Mouse (Mus musculus): Measurements from ENCODE around the gene Rsph9. TPM values are rescaled to one million over a fixed set of nuclear protein-coding genes. Genes with fewer than 3 reads are reported as not detected.

Rsph9 gene
- total RNA-seq (2021), result 10 to 100 TPM; 27.4 to 28.5 TPM
- long read RNA-seq, experiment 1, transcript Rsph9-201 (5 exons, 966 nt), result major isoform, 11 of 14 reads
- long read RNA-seq, experiment 1, partial matches to known transcripts, result 0 of 14 reads
- long read RNA-seq, experiment 1, other reads (novel, unspliced or antisense), result 3 of 14 reads
- long read RNA-seq, experiment 2, transcript Rsph9-201 (5 exons, 966 nt), result major isoform, 20 of 30 reads
- long read RNA-seq, experiment 2, partial matches to known transcripts, result 3 of 30 reads
- long read RNA-seq, experiment 2, other reads (novel, unspliced or antisense), result 7 of 30 reads

DNA sequence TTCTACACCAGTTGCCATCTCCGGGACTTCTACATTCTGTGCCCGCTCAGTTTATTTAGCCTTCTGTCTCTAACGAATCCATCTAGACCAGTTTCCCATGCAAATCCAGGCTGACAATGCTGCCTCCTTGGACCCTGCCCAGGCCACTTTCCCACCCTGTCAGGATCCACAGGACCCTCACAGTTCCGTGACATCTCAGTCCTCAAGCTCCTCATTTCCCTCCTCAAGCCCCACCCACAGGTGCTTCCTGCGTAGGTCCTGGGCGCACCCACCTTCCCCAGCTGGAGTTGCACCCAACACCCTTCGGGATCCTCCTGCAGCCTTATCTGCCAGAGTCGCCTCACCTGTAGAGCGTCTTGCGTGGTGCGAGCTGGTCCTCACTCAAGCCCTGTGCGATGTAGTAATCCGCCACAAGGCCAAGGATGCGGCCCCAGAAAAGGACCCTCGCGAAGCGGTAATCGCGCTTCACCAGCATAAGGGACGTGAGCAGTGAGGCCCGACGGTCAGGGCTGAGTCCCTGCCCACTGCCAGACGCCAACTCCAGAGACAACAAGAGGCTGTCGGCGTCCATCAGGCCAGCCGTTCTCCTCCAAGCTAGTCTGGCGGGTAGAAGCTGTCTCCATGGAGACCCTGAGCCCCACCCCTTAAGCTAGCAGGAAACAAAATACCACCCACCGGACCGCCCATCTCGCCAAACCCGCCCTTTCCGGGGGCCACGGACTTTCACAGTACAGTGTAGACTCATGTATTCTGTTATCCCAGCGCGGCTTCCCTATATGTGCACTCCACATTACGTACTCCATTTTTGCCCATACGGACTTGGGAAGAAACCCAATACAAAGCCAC is at the start of gene Rsph9:
Gene Rsph9, minus strand, starts transcription at position 639 of the 846 bp plus-strand sequence.
- peak; percentile 65 to 86 for DNase-seq (ENCODE audit: low spot score in 2 of 2)

DNA sequence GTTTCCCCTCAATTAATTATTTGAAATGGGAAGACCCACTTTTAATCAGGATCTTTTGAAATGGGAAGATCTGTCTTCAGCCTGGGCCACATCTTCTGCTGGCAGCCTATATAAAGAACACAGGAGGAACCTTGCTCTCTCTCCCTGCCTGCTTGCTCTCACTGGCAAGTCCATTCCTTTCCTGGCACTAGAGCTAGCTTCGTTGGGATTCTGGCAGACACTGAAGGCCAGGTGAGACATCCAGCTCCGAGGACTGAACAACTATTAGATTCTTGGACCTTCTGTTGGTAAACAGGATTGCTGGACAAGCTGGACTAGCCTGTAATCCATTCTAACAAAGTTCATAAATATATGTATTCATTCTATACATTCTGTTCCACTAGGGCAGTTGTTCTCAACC is 44.8 kb upstream of the Rsph9 start:
- DNase-seq (ENCODE audit: low spot score in 2 of 2), result no peak

DNA sequence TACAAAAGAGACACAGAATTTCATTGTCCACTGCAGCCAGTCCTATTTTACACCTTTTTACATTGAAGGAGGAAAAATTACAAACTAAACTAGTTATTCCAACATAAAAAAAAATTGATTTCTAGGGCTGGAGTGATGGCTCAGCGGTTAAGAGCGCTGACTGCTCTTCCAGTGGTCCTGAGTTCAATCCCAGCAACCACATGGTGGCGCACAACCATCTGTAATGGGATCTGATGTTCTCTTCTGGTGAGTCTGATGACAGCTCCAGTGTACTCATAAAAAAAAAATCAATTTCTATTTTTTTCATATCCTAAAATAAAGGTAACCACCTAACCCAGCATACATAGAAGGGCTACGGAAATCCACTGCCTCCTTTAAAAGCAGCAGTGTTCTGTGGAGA is 38.3 kb upstream of the Rsph9 start:
- no peak for DNase-seq (ENCODE audit: low spot score in 2 of 2)

DNA sequence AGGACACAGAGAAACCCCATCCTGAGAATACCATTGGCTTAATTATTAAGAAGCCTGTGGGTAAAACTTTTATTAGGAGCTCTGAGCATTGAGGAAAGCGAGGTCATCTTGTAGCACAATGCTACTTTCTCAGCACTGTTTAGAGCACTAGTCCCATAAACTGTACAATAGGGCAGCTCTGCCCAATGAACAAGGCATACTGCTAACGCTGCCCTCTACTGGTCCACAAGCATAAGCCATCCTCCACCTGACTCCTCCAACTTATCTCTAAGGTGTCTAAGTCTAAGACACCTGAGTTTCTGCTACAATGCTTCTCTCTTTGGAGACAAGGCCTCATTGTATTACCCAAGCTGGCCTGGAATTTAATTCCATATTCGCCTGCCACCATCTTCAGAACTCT is 26.5 kb upstream of the Rsph9 start:
- no peak for DNase-seq (ENCODE audit: low spot score in 2 of 2)

DNA sequence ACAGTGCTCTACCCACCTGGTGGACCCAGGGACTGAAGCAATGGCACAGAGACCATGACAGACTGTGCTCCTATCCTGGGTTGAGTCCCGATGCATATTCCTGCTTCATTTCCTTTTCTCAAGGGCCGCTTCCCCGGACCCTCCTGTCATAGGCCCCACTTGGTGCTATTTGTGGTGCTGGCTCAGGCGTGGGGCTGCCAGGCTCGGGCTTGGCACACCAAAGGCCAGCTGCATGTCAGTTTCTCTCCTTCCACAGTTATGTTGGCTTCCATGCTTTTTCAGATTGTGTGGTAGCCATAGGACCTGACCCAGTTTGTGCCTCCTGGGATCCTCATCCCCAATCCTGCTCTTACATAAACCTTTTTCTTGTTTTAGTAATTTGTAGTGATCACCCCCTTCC is 24.8 kb upstream of the Rsph9 start:
- no peak for DNase-seq (ENCODE audit: low spot score in 2 of 2)

DNA sequence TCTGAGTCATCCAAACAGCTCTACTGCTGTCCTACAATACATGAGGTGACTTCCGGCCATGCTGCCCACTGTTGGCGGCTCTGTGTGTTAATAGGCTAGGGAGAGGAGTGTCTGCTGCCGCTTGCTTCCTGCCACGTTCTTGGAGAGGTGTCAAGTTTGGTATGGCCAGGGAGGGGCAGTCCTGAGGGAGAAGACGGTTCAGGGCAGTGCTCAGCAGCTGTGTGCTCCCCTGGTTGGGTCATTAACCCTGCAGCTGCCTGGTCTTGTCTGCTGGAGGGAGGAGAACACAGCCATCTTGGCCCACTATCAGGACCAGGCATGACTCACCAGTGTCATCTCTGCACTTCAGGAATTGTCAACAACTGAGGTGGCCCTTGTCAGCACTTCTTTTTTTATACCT is 24.3 kb upstream of the Rsph9 start:
- DNase-seq (ENCODE audit: low spot score in 2 of 2), result no peak

DNA sequence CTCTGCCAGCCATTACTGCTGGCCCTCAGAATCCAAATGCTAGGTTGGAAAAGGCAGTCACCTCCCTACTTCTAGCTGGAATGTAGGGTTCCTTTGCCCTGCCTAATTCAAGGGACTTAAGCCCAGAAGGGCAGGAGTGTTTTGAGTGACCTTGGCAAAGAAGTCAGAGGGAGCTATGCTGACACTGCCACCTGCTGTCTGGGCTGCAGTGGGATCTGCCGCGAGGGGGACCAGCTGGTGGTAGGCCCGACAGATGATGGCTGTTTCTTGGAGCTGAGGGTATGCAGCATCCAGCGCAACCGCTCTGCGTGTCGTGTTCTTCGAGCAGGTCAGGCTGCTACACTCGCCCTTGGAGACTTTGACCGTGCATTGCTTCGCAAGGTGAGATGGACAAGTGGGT is 23.0 kb upstream of the Rsph9 start:
- DNase-seq (ENCODE audit: low spot score in 2 of 2), result no peak

DNA sequence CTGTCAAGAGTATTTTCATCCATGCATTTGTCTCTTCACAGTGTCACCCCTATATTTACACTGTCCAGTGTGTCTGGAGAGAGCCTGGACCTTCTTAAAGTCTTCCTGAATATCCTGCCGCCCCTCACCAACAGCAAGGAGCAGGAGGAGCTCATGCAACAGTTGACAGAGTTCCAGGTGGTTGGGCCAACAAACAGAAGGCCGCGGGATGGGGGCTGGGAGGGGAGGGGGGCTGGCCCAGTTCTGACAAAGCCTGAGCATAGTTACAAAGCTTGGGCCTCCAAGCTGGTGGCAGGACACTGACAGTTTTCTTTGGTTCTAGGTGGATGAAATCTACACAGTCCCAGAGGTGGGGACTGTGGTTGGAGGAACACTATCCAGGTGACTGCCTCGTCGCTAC is 22.3 kb upstream of the Rsph9 start:
- no peak for DNase-seq (ENCODE audit: low spot score in 2 of 2)

DNA sequence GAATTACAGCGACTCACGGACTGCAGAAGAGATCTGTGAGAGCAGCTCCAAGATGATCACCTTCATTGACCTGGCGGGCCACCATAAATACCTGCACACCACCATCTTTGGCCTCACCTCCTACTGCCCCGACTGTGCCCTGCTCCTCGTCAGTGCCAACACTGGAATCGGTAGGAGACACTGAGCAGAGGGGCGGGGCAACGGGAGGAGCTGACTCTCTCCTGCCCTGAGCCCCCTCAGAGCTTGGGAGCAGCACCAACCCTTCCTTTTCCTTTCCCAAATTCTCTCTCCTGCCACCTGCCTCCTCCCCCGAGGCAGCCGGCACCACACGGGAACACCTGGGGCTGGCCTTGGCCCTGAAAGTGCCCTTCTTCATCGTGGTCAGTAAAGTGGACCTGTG is 21.4 kb upstream of the Rsph9 start:
- DNase-seq (ENCODE audit: low spot score in 2 of 2), result no peak

DNA sequence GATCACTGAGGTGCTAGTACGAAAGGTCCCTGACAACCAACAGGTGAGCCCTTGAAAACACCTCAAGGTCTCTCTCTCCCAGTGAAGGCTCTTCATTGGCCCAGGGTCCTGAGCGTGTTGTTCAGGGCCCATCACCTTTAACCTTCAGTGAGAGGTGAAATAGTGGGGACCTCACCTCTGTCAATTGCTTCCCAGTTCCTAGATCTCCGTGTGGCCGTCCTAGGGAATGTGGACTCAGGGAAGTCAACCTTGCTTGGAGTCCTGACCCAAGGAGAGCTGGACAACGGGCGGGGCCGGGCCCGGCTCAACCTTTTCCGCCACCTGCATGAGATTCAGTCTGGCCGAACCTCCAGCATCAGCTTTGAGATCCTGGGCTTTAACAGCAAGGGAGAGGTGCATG is 20.8 kb upstream of the Rsph9 start:
- no peak for DNase-seq (ENCODE audit: low spot score in 2 of 2)

DNA sequence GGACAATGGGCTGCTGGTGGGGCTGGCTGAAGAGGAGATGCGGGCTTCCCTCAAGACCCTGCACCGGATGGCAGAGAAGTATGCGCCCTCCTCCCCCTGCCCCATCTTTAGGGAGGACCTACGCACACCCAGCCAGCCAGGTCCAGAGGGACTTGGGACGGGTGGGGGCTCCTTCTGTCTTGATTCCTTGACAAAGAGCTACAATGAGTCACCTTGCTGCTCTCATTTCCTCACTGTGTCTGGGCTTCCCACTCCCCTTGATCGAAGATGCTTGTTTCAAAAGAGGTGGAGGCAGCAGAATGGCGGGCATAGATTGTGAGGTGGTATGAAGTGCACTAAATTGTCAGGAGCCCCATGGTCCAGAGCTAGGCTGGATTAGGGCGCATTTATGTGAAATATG is 20.3 kb upstream of the Rsph9 start:
- no peak for DNase-seq (ENCODE audit: low spot score in 2 of 2)

DNA sequence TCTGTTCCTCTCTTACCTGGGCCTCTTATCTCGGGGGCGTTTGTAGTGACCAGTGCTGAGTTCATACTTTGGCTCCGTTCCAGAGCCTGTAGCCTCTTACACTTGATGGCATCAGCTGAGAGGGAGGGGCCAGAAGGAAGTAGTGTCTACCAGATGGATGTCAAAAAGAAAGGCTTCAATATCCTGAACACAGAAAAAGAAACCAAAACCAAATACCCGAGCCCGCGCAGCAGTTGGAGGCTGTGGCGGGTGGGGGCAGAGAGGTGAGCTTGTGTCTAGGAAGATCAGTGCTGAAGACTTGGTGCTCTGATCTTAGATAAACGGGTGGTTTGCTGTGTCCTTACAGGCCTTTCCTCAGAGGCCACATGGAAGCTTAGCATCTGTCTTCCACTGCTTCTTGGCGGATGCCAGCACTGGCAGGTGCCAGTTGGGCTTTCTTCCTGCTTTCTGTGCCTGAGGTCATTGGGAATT is 19.0 kb upstream of the Rsph9 start:
- no peak for DNase-seq (ENCODE audit: low spot score in 2 of 2)

DNA sequence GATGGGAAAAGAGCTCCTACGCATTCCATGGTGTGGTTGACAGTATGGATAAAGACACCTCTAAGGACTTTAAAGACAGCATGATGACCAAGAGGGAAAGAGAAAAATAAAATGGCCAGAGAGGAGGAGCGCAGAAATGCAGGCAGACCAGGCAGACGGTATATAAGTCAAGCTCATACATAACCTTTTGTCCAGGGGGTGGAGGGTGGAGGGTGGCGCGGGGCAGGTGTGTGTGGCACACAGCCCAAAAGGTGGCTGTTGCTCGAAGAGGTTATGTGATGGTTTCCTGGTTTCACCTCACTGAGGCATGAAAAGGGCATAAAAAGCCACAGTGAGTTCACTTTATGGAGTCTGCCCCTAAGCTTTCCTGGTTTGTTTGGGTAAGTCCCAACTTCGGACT is 18.5 kb upstream of the Rsph9 start:
- no peak for DNase-seq (ENCODE audit: low spot score in 2 of 2)

DNA sequence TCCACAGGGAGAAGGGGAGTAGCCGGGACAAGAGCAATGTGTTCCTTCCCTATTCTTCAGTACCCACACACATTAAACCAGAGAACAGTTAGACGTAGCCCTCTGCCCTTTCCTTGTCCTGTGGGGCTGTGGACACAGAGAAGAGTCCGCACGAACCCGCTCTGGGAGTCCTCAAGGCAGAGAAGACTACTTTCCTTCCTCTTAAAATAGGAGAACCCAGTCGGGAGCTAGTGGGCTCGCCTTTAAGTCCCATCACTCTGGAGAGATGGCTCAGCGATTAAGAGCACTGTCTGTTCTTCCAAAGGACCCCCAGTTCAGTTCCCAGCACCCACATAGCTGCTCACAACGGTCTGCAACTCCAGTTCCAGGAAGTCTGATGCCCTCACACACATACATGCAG is 17.7 kb upstream of the Rsph9 start:
- DNase-seq (ENCODE audit: low spot score in 2 of 2), result no peak

DNA sequence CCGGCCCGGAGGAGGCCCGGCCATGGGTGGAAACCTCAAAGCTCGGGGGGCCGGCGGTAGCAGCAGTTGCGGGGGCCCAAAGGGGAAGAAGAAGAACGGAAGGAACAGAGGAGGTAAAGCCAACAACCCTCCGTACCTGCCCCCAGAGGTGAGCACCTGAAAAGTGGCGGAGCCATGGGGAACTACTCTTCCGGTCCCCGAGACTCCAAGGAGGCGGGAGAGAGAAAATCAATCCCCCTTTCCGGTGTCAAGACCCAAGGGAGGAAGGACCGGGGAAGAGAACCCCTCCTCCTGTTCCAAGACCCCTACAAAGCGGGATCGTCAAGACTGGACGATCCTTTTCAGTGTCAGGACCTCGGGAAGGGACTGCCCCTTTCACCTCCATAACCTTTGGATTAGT is 17.2 kb upstream of the Rsph9 start:
- no peak for DNase-seq (ENCODE audit: low spot score in 2 of 2)

DNA sequence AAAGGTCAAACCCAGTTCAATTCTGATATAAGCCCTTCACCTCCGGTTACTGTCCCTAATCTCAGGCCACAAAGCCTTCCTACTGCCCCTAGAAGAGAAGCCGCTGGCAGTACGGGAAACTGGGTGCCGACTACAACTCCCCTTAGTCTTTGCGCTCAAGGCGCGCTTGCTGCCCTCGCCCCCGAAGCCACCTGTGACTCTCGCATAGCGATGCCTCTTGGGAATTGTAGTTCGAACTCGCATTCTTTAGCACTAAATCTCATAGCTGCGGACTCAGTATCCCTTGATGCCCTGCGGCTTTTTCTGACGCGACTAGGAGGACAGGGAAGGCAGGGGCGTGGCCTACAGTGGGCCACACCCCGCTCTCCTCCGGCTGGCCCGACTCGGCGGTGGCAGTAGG is 16.7 kb upstream of the Rsph9 start, which contains the start of gene Gtpbp2:
Gene Gtpbp2, plus strand, starts transcription at position 347 of the 400 bp plus-strand sequence.
- peak; percentile 90 to 99 for DNase-seq (ENCODE audit: low spot score in 2 of 2)

DNA sequence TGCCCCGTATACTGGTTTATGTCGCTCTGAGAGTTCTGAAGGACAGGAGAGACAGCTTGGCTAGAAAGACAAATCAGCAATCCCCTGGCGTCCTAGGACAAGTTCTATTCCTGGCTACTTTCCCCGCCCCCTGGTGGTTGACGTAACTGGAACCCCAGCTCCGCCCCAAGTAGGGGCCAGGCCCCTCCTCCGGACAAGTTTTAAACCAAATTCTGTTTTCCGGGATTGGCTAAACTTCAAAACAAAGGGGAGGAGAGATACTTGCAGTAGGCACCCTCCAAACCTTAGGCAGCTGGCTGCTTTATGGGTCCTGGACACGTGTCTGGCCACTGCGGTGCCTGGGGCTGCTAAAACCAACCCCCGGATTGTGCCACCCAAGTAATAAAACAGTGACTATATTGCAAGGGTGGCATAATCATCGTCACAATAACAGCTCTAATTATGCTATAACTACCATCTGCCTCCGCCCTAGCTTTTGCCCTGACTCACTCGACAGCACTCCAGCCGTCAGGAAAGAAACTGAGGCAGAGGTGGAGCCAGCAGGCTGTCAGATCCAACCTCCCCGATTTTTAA is 16.2 kb upstream of the Rsph9 start:
- peak; percentile 82 to 93 for DNase-seq (ENCODE audit: low spot score in 2 of 2)

DNA sequence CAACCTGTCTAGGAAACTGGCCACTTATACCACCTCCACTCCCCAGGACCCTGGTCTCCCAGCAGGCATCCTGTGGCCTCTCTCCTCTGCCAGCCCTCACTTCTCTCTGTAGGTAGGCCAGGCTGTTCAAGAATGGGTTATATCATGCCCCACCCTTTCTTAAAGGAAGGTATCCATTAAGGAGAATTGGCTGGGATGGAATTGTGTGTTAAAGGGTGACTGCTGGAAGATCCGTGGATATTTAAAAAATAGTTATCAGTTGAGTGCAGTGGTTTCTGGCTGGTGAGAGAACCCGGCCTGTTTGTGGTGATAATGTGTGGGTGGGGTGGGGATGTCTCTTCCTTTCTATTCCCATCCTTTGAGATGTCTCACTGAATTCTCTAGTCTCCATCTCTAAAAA is 15.2 kb upstream of the Rsph9 start:
- no peak for DNase-seq (ENCODE audit: low spot score in 2 of 2)

DNA sequence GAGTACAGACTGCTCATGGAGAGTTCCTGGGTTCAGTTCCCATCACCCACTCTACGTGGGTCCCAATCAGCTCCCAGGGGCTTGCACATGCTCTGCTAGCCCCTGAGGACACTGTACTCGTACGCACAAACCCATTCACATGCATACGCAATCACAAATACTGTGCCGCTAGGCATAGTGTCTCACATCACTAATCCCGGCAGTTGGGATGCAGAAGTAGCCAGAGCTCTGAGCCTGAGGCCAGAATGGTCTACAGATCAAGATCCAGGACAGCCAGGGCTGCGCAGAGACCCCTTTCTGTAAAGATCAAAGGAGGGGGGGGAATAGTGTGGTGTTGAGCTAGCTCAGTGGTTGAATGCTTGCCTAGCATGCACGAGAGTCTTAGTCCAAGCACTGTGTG is 13.1 kb upstream of the Rsph9 start:
- no peak for DNase-seq (ENCODE audit: low spot score in 2 of 2)

DNA sequence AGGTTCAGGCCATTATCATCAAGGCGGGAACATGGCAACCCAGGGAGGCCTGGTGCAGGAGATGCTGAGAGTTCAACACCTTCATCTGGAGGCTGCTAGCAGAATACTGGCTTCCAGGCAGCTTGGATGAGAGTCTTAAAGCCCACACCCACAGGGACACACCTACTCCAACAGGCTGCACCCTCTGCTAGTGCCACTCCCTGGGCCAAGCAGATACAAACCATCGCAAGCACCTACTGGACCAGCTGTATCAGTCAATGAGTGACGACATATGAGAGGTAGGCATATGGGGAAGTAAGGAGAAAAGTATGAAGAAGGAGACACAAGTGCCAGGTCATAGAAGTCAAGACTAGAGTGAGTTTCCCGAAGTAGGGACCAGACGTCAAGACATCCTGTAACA is 12.7 kb upstream of the Rsph9 start:
- no peak for DNase-seq (ENCODE audit: low spot score in 2 of 2)

DNA sequence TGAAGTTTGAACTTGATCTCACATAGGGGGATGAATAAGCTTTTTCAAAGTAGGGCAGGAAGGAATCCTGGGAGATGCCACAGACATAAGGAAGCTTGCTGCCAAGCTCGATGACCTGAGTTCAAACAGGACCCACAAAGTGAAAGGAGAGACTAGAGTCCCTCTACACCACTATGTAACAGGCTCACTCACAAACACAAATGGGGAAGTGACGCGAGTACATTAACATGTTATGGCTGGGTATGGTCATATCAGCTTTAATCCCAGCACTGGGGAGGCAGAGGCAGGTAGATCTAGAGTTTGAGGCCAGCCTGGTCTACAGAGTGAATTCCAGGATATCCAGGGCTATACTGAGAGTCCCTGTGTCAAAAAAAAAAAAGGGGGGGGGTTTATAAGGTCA is 10.3 kb upstream of the Rsph9 start:
- no peak for DNase-seq (ENCODE audit: low spot score in 2 of 2)

Measured in layer of hippocampus, postnatal 14 days (tissue).